Mouse (Mus musculus) ES-E14 (cell line): ENCODE measurements around the gene Naa10. TPM values are rescaled to one million over a fixed set of nuclear protein-coding genes. Genes with fewer than 3 reads are reported as not detected.

Source experiments
- DNase-seq: peaks from one replicate; pipeline ENCODE4 v3.0.0-alpha.2; 2013; ENCODE audit warnings: low read depth, low spot score
- H3K27ac ChIP-seq: 2 replicates; pipeline ENCODE4 v1.5.1; 2012; ENCODE audit warnings: low read depth, mild to moderate bottlenecking, low read length, moderate library complexity, mixed read lengths; ENCODE audit not compliant: poor library complexity, insufficient read depth, severe bottlenecking
- H3K36me3 ChIP-seq: 2 replicates; pipeline ENCODE4 v1.6.1; 2012; ENCODE audit warnings: mild to moderate bottlenecking, low read length, moderate library complexity, mixed read lengths; ENCODE audit not compliant: control insufficient read depth, poor library complexity, insufficient read depth, severe bottlenecking
- H3K4me1 ChIP-seq, 2 experiments: fragments of 150-350 bp in 1 of 2; sonication (generic) in 1 of 2; 2 replicates each; pipeline ENCODE4 v1.6.1; 2012; ENCODE audit warnings: low read length in 2 of 2, mild to moderate bottlenecking in 1 of 2, mixed read lengths in 1 of 2; ENCODE audit not compliant: control insufficient read depth in 2 of 2, insufficient read depth in 2 of 2, poor library complexity in 1 of 2
- H3K4me3 ChIP-seq, 2 experiments: fragments of 150-350 bp in 1 of 2; sonication (generic) in 1 of 2; 2 replicates each; pipeline ENCODE4 v1.5.1; 2012; ENCODE audit warnings: low read length in 2 of 2, low read depth in 1 of 2, mild to moderate bottlenecking in 1 of 2, mixed read lengths in 1 of 2; ENCODE audit not compliant: insufficient read depth in 1 of 2, poor library complexity in 1 of 2, severe bottlenecking in 1 of 2
- H3K9ac ChIP-seq: 2 replicates; pipeline ENCODE4 v1.6.1; 2012; ENCODE audit warnings: low read depth, mild to moderate bottlenecking, low read length, mixed read lengths; ENCODE audit not compliant: poor library complexity, insufficient read depth, severe bottlenecking
- H3K9me3 ChIP-seq: fragments of 150-350 bp; sonication (generic); 2 replicates; pipeline ENCODE4 v1.6.1; 2012; ENCODE audit warnings: low read depth, mild to moderate bottlenecking, low read length; ENCODE audit not compliant: control insufficient read depth, insufficient read depth
- CHD2 ChIP-seq: IDR thresholded peaks from 2 replicates; pipeline ENCODE4 v1.6.1; 2014; ENCODE audit warnings: mild to moderate bottlenecking, low read depth, low read length, inconsistent platforms
- HCFC1 ChIP-seq: IDR thresholded peaks from 2 replicates; pipeline ENCODE4 v1.6.1; 2012; ENCODE audit warnings: low read length, inconsistent platforms, borderline replicate concordance; ENCODE audit not compliant: insufficient read depth
- MAFK ChIP-seq: IDR thresholded peaks from 2 replicates; pipeline ENCODE4 v1.6.1; 2014; ENCODE audit warnings: mild to moderate bottlenecking, low read depth, low read length, inconsistent platforms; ENCODE audit not compliant: insufficient read depth
- ZC3H11A ChIP-seq: IDR thresholded peaks from 2 replicates; pipeline ENCODE4 v1.6.1; 2012; ENCODE audit warnings: low read depth, mild to moderate bottlenecking, inconsistent platforms, low read length, borderline replicate concordance
- ZNF384 ChIP-seq: IDR thresholded peaks from 2 replicates; pipeline ENCODE4 v1.6.1; 2012; ENCODE audit warnings: low read depth, low read length, inconsistent platforms
- in situ Hi-C, 2 experiments: fragments of 600-800 bp; cut with MboI; formaldehyde crosslinking; loops; one replicate each; pipeline ENCODE4 v1.15.1; 2025; ENCODE audit warnings: low sequenced_read_pairs in 2 of 2, inconsistent platforms in 1 of 2; ENCODE audit not compliant: unreplicated experiment in 2 of 2
- total RNA-seq: library from RNA; depleted of rRNA; stranded (reverse); fragments of 300-350 nt; gene quantifications from 2 replicates; pipeline ENCODE4 v1.2.3, GENCODE M21; 2012

Naa10 gene
- total RNA-seq, 1 experiment: 145 TPM

GRCm38 (mm10) chrX:73921285-73921822, 390 bp downstream of the Naa10 start:
- no peak for DNase-seq
- Histone ChIP-seq H3K27ac (peak overlapping the region; percentile 26; the same call in 1 of the 2 replicates), H3K9ac (peak overlapping the region; percentile 80), H3K4me3 (peak overlapping the region; percentile 76 to 97), H3K36me3 (peaks cover 21% of the 10 kb centered on the region), H3K4me1 (no peaks in the 10 kb centered on the region), H3K9me3 (no peaks in the 10 kb centered on the region)
- TF ChIP-seq HCFC1 (no peak), ZNF384 (no peak), CHD2 (no peak), ZC3H11A (no peak)
- in situ Hi-C loops: no loop called here

DNA sequence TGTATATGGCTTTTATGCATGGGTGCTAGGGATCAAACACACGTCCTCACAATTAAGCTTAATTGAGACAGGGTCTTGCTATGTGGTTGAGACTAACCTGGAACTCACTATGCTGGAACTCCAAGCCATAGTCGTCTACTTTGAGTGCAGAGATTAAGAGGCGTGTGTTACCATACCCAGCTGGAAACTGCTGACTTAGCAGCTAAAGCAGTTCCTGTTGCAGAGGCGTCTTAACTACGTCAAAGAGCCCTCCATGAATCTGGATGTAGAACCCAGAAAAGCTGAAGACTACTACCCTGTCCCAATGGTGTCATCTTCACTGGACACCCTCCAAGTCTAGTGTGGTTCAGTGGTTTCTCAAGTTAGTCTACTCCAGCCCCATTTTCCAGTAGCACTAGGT, 3.1 kb downstream of the Naa10 start:
- Histone ChIP-seq H3K27ac (no peak overlapping the region), H3K4me3 (no peak overlapping the region), H3K4me1 (no peaks in the 10 kb centered on the region), H3K9ac (no peak overlapping the region), H3K36me3 (peaks cover 17% of the 10 kb centered on the region), H3K9me3 (no peaks in the 10 kb centered on the region)
- in situ Hi-C loops: no loop called here
- TF ChIP-seq HCFC1 (no peak), ZC3H11A (no peak), ZNF384 (no peak), MAFK (0 out of 2 replicates have a peak, but pooled peaks have one; percentile 31)
- DNase-seq: no peak

DNA sequence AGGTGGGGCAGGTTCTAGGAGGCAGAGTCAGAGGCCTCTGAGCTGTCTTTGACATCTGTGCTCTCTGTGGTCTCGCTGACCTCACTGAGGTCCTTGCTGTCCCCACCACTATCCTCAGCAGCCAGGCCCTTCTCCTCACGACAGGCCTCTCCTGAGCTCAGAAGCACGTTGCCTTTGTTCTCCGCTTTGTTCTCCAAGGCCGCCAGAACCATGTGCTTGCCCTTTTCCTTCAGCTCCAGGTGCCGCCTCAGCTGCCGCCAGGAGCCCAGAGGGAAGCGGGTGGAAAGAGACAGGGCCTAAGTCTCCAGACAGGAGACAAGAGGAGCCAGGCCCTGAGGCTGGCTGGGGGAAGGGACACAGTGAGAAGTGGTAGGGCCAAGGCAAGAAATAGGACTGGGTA, 4.8 kb downstream of the Naa10 start:
- peaks cover 17% of the 10 kb centered on the region for H3K36me3 ChIP-seq

GRCm38 (mm10) chrX:73914827-73915703, 6.7 kb downstream of the Naa10 start:
- H3K4me3 ChIP-seq: peak overlapping the region; percentile 27 to 69
- no peaks in the 10 kb centered on the region for H3K9me3 ChIP-seq
- H3K9ac ChIP-seq: peak overlapping the region; percentile 56; the same call in 1 of the 2 replicates
- in situ Hi-C loops: no loop called here
- DNase-seq: peak; percentile 88
- H3K27ac ChIP-seq: peak overlapping the region; percentile 56; the same call in 1 of the 2 replicates
- H3K36me3 ChIP-seq: peaks cover 17% of the 10 kb centered on the region
- TF ChIP-seq MAFK (no peak), ZNF384 (peak; percentile 86)
- peaks cover 0 to 6% of the 10 kb centered on the region in 2 experiments; a peak in 2 of 4 replicates for H3K4me1 ChIP-seq

More for the DNA sequence above, 4.8 kb downstream of the Naa10 start:
- H3K4me1 ChIP-seq: no peaks in the 10 kb centered on the region
- no peak for TF ChIP-seq HCFC1
- no peak for TF ChIP-seq ZNF384
- no peak for TF ChIP-seq ZC3H11A
- no peak for TF ChIP-seq CHD2
- TF ChIP-seq MAFK: no peak
- no peak overlapping the region for H3K4me3 ChIP-seq
- H3K9ac ChIP-seq: no peak overlapping the region; the same call in 1 of the 2 replicates
- no peak for DNase-seq
- in situ Hi-C loops: no loop called here
- H3K27ac ChIP-seq: 0 out of 2 replicates have a peak overlapping the region, but pooled peaks have one; percentile 8
- no peaks in the 10 kb centered on the region for H3K9me3 ChIP-seq
